Mouse (Mus musculus): Measurements from ENCODE around the gene Ssu72.

- TF ChIP-seq POLR2A (IDR thresholded peaks at IDR 0.05; ENCODE audit: control insufficient read depth in 1 of 2, insufficient read depth in 1 of 2, low read depth in 1 of 2, low read length in 2 of 2, poor library complexity in 1 of 2) (peak; percentile 74 to 80; a peak in 2 of 4 replicates), MAZ (IDR thresholded peaks at IDR 0.05; ENCODE audit: low read depth, low read length) (no peak), GATA1 (IDR thresholded peaks at IDR 0.05; ENCODE audit: low read depth, low read length) (no peak), HCFC1 (IDR thresholded peaks at IDR 0.05; ENCODE audit: low read depth, low read length) (peak; percentile 93), CTCF (IDR thresholded peaks at IDR 0.05 in 2 of 3, conservative IDR thresholded peaks at IDR 0.05 in 1 of 3; ENCODE audit: control insufficient read depth in 1 of 3, insufficient read depth in 1 of 3, low read depth in 2 of 3, low read length in 3 of 3, poor library complexity in 1 of 3, severe bottlenecking in 1 of 3) (no peak)
These were observed at the start of gene Ssu72 for GRCm38 (mm10) chr4:155704721-155705591.

All from MEL (cell line).